Mouse (Mus musculus) ovary, postnatal 36 days (tissue): ENCODE data around the gene Inka2.

ENCODE experiments used
- DNase-seq: peaks from one replicate; pipeline ENCODE4 v3.0.0; 2022; ENCODE audit warnings: low spot score, mixed read lengths

The Inka2 gene

DNA sequence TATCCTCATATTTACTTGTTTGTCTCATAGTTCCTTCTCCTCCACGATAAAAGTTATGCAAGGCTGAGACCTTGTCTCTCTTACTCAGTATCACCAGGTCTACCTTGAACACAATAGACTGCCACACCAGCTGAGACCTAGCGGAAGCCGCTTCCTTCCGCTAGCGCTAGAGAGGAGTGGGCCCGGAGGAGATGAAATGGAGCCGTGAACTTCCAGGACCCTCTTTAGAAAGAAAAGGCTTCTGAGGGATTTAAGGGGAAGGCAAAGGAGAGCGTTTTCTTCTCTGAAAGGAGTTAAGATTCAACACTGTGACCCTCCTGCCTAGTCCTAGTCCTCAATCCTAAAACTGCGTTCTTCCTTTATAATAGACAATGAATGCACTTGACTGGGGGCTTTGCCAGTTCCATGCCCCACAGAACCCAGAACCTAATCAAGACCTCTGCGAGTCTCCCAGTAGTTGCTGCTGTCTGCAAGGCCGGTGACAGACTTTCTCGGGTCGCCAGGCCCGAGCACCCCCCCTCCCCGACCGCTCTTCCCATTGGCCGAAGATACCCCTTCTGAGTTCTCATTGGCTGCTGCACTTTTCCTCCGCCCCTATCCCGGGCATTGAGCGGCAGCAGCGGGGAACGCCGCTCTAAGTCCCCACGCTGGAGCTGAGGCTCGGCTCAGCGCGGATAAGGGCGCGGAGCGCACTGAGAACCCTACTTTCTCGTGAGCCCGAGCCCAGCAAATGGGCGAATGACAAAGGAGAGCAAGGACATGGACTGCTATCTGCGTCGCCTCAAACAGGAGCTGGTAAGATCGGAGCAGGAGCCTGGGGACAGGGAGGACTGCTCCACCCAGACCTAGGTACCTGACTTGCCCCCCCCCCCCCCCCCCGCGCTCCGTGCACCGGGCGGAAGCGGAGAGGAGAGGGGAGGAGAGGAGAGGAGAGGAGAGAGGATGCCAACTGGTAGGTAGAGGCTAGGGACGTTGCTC is at the start of gene Inka2:
Gene Inka2, plus strand, starts transcription at position 569 of the 978 bp plus-strand sequence.
- peak; percentile 77 for DNase-seq

GRCm38 (mm10) chr3:105655031-105655585 is 49.3 kb upstream of the Inka2 start:
- no peak for DNase-seq

DNA sequence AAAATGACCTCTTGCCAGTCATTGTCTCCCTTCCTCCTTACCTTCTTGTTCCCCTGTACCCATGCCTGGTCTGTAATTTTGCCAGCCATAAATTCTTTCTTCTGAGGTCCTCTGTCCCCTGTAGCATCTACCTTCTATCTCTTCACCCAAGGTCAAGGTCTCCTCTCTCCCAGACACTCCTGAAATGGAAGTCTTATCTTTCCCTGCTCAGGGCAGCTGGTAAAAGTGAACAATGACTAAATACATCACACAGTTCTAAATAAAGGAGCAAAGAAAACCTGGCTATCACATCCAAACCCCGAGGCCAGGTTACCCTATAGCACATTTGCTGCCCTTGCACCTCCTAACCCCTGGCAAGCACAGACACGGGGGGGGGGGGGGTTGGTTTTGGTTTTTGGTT is 43.9 kb upstream of the Inka2 start:
- DNase-seq, result no peak

DNA sequence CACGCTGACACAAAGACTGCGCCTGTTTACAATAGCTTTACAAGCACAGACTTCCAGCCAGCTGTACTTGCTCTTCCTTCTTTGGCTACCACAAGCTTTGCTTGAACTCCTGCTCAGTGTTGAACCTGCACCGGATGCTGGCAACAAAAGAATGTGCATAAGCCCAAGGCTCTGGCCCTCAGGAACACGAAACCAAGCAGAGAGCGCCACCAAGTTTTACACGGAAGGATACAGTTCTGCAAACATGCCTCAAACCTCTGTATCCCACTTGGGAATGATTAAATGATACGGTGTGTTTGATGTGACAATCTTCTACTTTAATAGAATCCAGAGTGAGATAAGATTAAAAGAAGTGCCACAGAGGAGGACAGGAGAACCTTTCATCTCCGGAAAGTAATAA is 41.4 kb upstream of the Inka2 start:
- DNase-seq, result no peak

GRCm38 (mm10) chr3:105665105-105665765 is 39.2 kb upstream of the Inka2 start:
- no peak for DNase-seq

- DNase-seq, result no peak
Observed at GRCm38 (mm10) chr3:105666996-105667523, 37.3 kb upstream of the Inka2 start.

DNA sequence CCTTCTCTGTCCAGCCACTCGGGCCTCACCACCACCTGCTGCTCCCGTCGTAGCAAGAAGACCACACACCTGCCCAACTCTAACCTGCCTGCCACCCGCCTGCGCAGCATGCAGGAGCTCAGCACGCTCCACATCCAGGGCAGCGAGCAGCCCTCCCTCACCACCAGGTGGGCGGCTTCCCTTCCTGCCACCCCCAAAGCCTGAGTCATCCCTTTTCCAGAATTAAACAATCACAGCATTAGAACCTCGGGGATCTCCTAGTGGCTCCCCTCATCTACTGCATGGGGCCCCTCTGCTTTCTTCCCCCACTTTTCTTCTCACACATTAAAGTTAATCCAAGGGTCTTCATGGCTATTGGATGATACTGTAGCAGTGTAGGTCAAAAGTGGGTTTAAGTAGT is 36.2 kb upstream of the Inka2 start:
- no peak for DNase-seq

- DNase-seq, result no peak
Observed at GRCm38 (mm10) chr3:105669776-105670175, 34.6 kb upstream of the Inka2 start.

DNA sequence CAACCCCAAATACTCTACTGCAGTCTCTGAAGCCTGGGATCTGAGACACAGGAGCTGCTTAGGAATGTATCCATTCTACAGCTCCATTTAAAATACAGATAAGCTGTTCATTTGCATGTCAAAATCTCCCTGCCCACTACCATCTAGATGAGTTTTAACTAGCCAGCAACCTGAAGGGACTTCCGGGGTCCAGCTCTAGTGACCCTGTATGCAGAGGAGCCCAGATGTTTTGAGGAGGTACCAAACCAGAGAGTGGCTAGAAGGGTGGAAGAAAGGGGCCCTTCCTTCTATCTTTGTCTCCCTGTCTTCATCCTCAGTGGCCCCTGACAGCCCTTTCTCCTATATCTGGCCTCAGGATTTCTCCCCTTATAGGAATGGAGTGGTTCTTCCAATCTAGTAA is 33.6 kb upstream of the Inka2 start:
- no peak for DNase-seq

GRCm38 (mm10) chr3:105674595-105675218 is 29.7 kb upstream of the Inka2 start:
- peak; percentile 20 for DNase-seq

DNA sequence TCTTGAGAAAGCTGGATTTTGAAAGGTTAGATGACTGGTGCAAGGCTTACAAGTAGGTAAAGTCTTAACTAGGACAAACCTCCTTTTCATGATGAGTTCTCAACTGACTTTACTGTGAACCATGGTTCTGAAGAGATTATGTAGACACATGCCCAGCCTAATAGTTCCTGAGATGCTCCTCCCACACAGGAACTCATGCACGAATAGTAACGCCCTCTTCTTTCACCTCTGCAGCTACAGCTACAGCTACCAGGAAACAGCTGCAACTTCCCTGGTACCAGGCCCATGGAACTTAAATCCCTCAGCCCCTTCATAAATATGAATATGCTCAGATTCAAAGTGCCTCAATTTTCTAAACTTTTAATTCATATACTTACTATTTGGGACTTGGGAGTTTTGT is 28.5 kb upstream of the Inka2 start:
- no peak for DNase-seq

GRCm38 (mm10) chr3:105680346-105680745 is 24.1 kb upstream of the Inka2 start:
- no peak for DNase-seq

GRCm38 (mm10) chr3:105686394-105687323 is 17.7 kb upstream of the Inka2 start:
- no peak for DNase-seq

DNA sequence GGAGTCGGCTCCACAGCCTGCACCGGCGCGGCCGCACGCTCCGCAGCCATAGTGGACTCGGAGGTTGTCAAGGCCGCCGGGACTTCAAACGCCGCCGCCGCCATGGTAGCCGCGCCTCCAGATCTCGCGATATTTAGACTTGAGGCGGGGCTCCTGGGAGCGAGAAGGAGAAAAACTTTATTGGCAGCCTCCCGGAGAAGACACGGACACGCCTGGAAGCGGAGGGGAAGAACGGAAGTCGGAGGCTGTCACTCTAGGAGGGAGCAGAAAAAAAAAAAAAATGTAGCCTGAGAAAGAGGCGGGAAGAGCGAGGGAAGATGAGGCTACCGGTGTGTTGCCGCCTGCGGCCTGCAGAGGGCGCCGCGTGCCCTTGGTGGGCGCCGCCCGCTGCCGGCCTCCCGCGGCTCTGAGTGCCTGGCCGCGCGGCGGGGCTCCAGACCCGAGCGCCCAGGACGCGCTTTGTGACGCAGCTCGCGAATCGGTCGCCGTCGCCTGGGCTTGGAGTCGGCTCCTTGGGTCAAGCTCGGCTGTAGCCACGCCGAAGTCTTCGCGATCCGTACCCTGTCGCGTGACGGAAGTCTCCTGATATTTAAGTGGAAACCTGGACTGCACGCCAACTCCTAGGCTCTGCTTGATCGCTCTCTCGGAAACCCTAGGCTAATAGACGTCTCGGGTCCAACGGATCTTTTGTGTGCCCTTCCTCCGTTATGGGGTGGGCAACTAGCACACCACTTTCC is 16.9 kb upstream of the Inka2 start, which contains the start of gene Ddx20:
Gene Ddx20, minus strand, starts transcription at position 251 of the 737 bp plus-strand sequence.
- DNase-seq, result peak; percentile 92

DNA sequence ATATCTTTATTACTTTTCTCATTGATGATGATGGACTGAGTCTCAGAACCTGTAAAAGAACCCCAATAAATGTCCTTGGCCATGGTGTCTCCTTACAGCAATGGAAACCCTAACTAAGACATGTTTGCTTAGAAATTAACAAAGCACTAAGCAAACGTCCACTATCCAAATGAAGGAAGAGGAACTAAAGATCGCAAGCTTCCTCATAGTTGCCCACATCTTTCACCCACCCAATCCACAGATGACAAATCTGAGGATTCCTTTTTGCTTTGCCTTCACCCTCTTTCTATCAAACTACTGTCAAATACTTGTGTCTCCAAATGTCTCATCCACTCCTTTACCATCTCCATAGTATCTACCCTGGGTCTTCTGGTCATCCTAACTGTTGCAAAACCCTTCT is 15.9 kb upstream of the Inka2 start:
- DNase-seq, result no peak

- DNase-seq, result no peak
Observed at GRCm38 (mm10) chr3:105693327-105694080, 10.9 kb upstream of the Inka2 start.

- no peak for DNase-seq
Observed at GRCm38 (mm10) chr3:105695476-105696386, 8.7 kb upstream of the Inka2 start.

DNA sequence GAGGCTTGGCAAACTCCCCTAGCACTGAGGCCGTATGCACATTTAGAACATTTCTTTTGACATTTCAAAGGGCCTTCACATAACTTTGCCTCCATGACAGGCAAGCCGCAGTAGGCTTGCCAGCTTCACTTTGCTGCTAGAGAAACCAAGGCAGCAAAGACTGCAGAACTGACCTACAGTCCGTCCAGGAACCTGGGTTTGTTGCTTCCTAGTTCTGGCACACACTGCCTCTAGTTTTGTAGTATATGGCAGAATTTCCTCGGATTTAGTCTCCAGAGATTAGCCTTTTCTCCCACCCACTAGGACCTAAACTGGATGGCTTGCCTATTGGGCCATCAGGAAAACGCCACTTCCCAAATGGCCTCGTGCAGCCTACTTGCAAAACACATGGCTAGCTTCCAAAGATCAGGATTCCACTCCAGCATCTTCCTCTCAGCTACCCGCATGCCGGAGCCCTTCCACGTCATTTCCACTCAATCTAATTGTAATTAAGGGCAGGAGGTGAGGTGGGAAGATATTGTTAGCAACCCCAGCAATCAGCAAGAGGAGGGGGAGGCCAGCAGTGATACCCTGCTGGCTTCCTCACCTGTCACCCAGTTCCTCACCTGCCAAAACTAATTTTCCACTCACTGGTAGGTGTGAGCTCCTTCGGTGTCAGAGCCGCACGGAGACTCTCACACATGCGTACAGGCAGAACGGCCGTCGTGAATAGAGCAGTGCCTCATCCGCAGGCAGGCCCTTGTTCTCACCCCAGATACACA is 7.8 kb upstream of the Inka2 start:
- DNase-seq, result no peak
